Mouse (Mus musculus) embryo, embryonic 10.5 days (tissue): ENCODE results near the gene Herpud2.

Experiments
- DNase-seq: peaks from one replicate; pipeline ENCODE4 v3.0.0-alpha.2; 2015; ENCODE audit warnings: low spot score

Herpud2 gene

GRCm38 (mm10) chr9:25151611-25152241 lies at the start of gene Herpud2:
Gene Herpud2, minus strand, starts transcription at chr9:25151820.
- DNase-seq: peak; percentile 94

GRCm38 (mm10) chr9:25200987-25201386 lies 49.4 kb upstream of the Herpud2 start:
- no peak for DNase-seq

GRCm38 (mm10) chr9:25200148-25200547 lies 48.5 kb upstream of the Herpud2 start:
- no peak for DNase-seq

GRCm38 (mm10) chr9:25196746-25197145 lies 45.1 kb upstream of the Herpud2 start:
- DNase-seq: no peak

GRCm38 (mm10) chr9:25191612-25192011 lies 40.0 kb upstream of the Herpud2 start:
- no peak for DNase-seq

- DNase-seq: no peak
Observed at GRCm38 (mm10) chr9:25186501-25186900, 34.9 kb upstream of the Herpud2 start.

GRCm38 (mm10) chr9:25185854-25186253 lies 34.2 kb upstream of the Herpud2 start:
- DNase-seq: no peak

- DNase-seq: no peak
Observed at GRCm38 (mm10) chr9:25184606-25185005, 33.0 kb upstream of the Herpud2 start.

- DNase-seq: no peak
Observed at GRCm38 (mm10) chr9:25178066-25178465, 26.4 kb upstream of the Herpud2 start.

GRCm38 (mm10) chr9:25177201-25177600 lies 25.6 kb upstream of the Herpud2 start:
- DNase-seq: no peak

- DNase-seq: no peak
Observed at GRCm38 (mm10) chr9:25176562-25176961, 24.9 kb upstream of the Herpud2 start.

GRCm38 (mm10) chr9:25175978-25176377 lies 24.4 kb upstream of the Herpud2 start:
- no peak for DNase-seq

GRCm38 (mm10) chr9:25175039-25175442 lies 23.4 kb upstream of the Herpud2 start:
- DNase-seq: no peak

GRCm38 (mm10) chr9:25174614-25175013 lies 23.0 kb upstream of the Herpud2 start:
- DNase-seq: peak; percentile 29

- no peak for DNase-seq
Observed at GRCm38 (mm10) chr9:25173171-25173570, 21.6 kb upstream of the Herpud2 start.

- no peak for DNase-seq
Observed at GRCm38 (mm10) chr9:25169626-25170025, 18.0 kb upstream of the Herpud2 start.

GRCm38 (mm10) chr9:25167458-25168084 lies 16.0 kb upstream of the Herpud2 start:
- peak; percentile 85 for DNase-seq

GRCm38 (mm10) chr9:25158218-25158617 lies 6.6 kb upstream of the Herpud2 start:
- DNase-seq: no peak

- no peak for DNase-seq
Observed at GRCm38 (mm10) chr9:25156377-25156776, 4.8 kb upstream of the Herpud2 start.

- DNase-seq: no peak
Observed at GRCm38 (mm10) chr9:25153066-25153465, 1.4 kb upstream of the Herpud2 start.

GRCm38 (mm10) chr9:25152457-25152856 lies 837 bp upstream of the Herpud2 start:
- DNase-seq: no peak

GRCm38 (mm10) chr9:25150791-25151610 lies 619 bp downstream of the Herpud2 start:
- DNase-seq: peak; percentile 63

GRCm38 (mm10) chr9:25148767-25149166 lies 2.9 kb downstream of the Herpud2 start:
- no peak for DNase-seq
